Mouse (Mus musculus) CH12.LX (cell line): Measurements from ENCODE around the gene AC124502.3. TPM values are rescaled to one million over a fixed set of nuclear protein-coding genes. Genes with fewer than 3 reads are reported as not detected.
A peak's percentile ranks its signal among the peaks of the same experiment; 100 is the strongest.
"Not testable (repeated sequence)": the region's sequence is repeated elsewhere in the genome, so short reads cannot be mapped to it uniquely, and the experiment has no call there.

ENCODE experiments used
- DNase-seq: peaks from one replicate; pipeline ENCODE4 v3.0.0-alpha.2; 2013; ENCODE audit errors: extremely low read depth
- H3K27ac ChIP-seq: 2 replicates; pipeline ENCODE4 v1.5.1; 2012; ENCODE audit warnings: low read depth, mild to moderate bottlenecking, control low read depth, moderate library complexity; ENCODE audit not compliant: insufficient read depth
- H3K27me3 ChIP-seq: replicated peaks from 2 replicates; pipeline ENCODE3; 2012; ENCODE audit warnings: inconsistent platforms
- H3K36me3 ChIP-seq, 2 experiments: replicated peaks in 1 of 2; 2 replicates each; pipeline versions ENCODE3 to v1.6.1; 2012; ENCODE audit warnings: inconsistent platforms in 1 of 2, low read length in 1 of 2, mild to moderate bottlenecking in 1 of 2, mixed read lengths in 1 of 2, moderate library complexity in 1 of 2; ENCODE audit not compliant: control insufficient read depth in 1 of 2, insufficient read depth in 1 of 2
- H3K4me1 ChIP-seq, 2 experiments: 2 replicates each; pipeline ENCODE4 v1.6.1; 2012; ENCODE audit warnings: inconsistent platforms in 1 of 2, moderate library complexity in 1 of 2; ENCODE audit not compliant: insufficient read depth in 2 of 2, control insufficient read depth in 1 of 2
- H3K4me2 ChIP-seq: 2 replicates; pipeline ENCODE4 v1.6.1; 2012; ENCODE audit warnings: low read depth, mild to moderate bottlenecking, control low read depth; ENCODE audit not compliant: poor library complexity, insufficient read depth, severe bottlenecking
- H3K4me3 ChIP-seq, 3 experiments: fragments of 150-350 bp in 1 of 3; sonication (generic) in 1 of 3; replicated peaks in 1 of 3; 2 replicates each; pipeline versions ENCODE3 to v1.5.1; 2011 to 2012; ENCODE audit warnings: low read depth in 2 of 3, low read length in 2 of 3, mild to moderate bottlenecking in 2 of 3, moderate library complexity in 2 of 3, control low read depth in 1 of 3, improper control_type of control experiment in 1 of 3, inconsistent platforms in 1 of 3, mixed read lengths in 1 of 3; ENCODE audit not compliant: poor library complexity in 1 of 3
- H3K79me2 ChIP-seq: replicated peaks from 2 replicates; pipeline ENCODE4 v1.6.1; 2012; ENCODE audit warnings: mild to moderate bottlenecking, moderate library complexity; ENCODE audit not compliant: control insufficient read depth, poor library complexity, insufficient read depth, severe bottlenecking; ENCODE audit errors: extremely low read depth
- H3K9ac ChIP-seq: 2 replicates; pipeline ENCODE4 v1.6.1; 2012; ENCODE audit warnings: low read depth, mild to moderate bottlenecking, control low read depth, moderate library complexity; ENCODE audit not compliant: insufficient read depth
- H3K9me3 ChIP-seq: replicated peaks from 2 replicates; pipeline ENCODE3; 2012; ENCODE audit warnings: low read length, inconsistent platforms, mixed read lengths
- CHD1 ChIP-seq: IDR thresholded peaks from 2 replicates; pipeline ENCODE4 v1.6.1; 2012; ENCODE audit warnings: low read depth, low read length, improper control_type of control experiment, inconsistent platforms
- CTCF ChIP-seq, 2 experiments: IDR thresholded peaks in 1 of 2; conservative IDR thresholded peaks in 1 of 2; 2 replicates each; pipeline ENCODE4 v1.5.1; 2011 to 2012; ENCODE audit warnings: low read depth in 2 of 2, low read length in 2 of 2, improper control_type of control experiment in 1 of 2, inconsistent platforms in 1 of 2, mild to moderate bottlenecking in 1 of 2, moderate library complexity in 1 of 2
- EP300 ChIP-seq: IDR thresholded peaks from 2 replicates; pipeline ENCODE4 v1.6.1; 2011; ENCODE audit warnings: low read length, improper control_type of control experiment
- KAT2A ChIP-seq: IDR thresholded peaks from 2 replicates; pipeline ENCODE4 v1.6.1; 2012; ENCODE audit warnings: low read length, improper control_type of control experiment, inconsistent platforms; ENCODE audit not compliant: insufficient replicate concordance
- MAX ChIP-seq: IDR thresholded peaks from 2 replicates; pipeline ENCODE4 v1.6.1; 2011; ENCODE audit warnings: low read length, improper control_type of control experiment
- MAZ ChIP-seq: IDR thresholded peaks from 2 replicates; pipeline ENCODE4 v1.6.1; 2012; ENCODE audit warnings: low read depth, mild to moderate bottlenecking, inconsistent platforms, low read length, improper control_type of control experiment, moderate library complexity
- MYC ChIP-seq: IDR thresholded peaks from 2 replicates; pipeline ENCODE4 v1.6.1; 2011; ENCODE audit warnings: low read depth, mild to moderate bottlenecking, improper control_type of control experiment, low read length
- NELFE ChIP-seq: IDR thresholded peaks from 2 replicates; pipeline ENCODE4 v1.6.1; 2011; ENCODE audit warnings: low read depth, low read length, improper control_type of control experiment
- NRF1 ChIP-seq: IDR thresholded peaks from 2 replicates; pipeline ENCODE4 v1.6.1; 2014; ENCODE audit warnings: low read depth, mild to moderate bottlenecking, inconsistent platforms, low read length, improper control_type of control experiment, moderate library complexity
- POLR2A ChIP-seq: IDR thresholded peaks from 2 replicates; pipeline ENCODE4 v1.6.1; 2011; ENCODE audit warnings: low read depth, mild to moderate bottlenecking, improper control_type of control experiment, low read length
- RAD21 ChIP-seq: IDR thresholded peaks from 2 replicates; pipeline ENCODE4 v1.6.1; 2011; ENCODE audit warnings: low read depth, mild to moderate bottlenecking, low read length, improper control_type of control experiment, moderate library complexity
- RCOR1 ChIP-seq: conservative IDR thresholded peaks from 2 replicates; pipeline ENCODE4 v1.6.1; 2012; ENCODE audit warnings: low read depth, mild to moderate bottlenecking, inconsistent platforms, low read length, improper control_type of control experiment
- SIN3A ChIP-seq: IDR thresholded peaks from 2 replicates; pipeline ENCODE4 v1.6.1; 2012; ENCODE audit warnings: low read length, improper control_type of control experiment, inconsistent platforms
- SMC3 ChIP-seq: IDR thresholded peaks from 2 replicates; pipeline ENCODE4 v1.6.1; 2011; ENCODE audit warnings: low read depth, low read length, improper control_type of control experiment
- TCF12 ChIP-seq: IDR thresholded peaks from 2 replicates; pipeline ENCODE4 v1.6.1; 2014; ENCODE audit warnings: low read depth, mild to moderate bottlenecking, inconsistent platforms, low read length, improper control_type of control experiment
- UBTF ChIP-seq: IDR thresholded peaks from 2 replicates; pipeline ENCODE4 v1.6.1; 2012; ENCODE audit warnings: low read depth, mild to moderate bottlenecking, inconsistent platforms, low read length, improper control_type of control experiment, moderate library complexity
- USF1 ChIP-seq: IDR thresholded peaks from 2 replicates; pipeline ENCODE4 v1.6.1; 2014; ENCODE audit warnings: low read depth, mild to moderate bottlenecking, inconsistent platforms, low read length, improper control_type of control experiment
- ZC3H11A ChIP-seq: IDR thresholded peaks from 2 replicates; pipeline ENCODE4 v1.6.1; 2012; ENCODE audit warnings: low read depth, mild to moderate bottlenecking, inconsistent platforms, low read length, improper control_type of control experiment
- ZKSCAN1 ChIP-seq: IDR thresholded peaks from 2 replicates; pipeline ENCODE4 v1.6.1; 2012; ENCODE audit warnings: low read depth, inconsistent platforms, low read length, improper control_type of control experiment, borderline replicate concordance
- ZNF384 ChIP-seq: IDR thresholded peaks from 2 replicates; pipeline ENCODE4 v1.6.1; 2012; ENCODE audit warnings: low read depth, low read length, improper control_type of control experiment, inconsistent platforms
- dilution Hi-C: fragments of 300-500 bp; cut with MboI; formaldehyde crosslinking; loops from 2 replicates; pipeline ENCODE4 v1.14.3; 2020; ENCODE audit warnings: low sequenced_read_pairs; ENCODE audit not compliant: extremely low pct_unique_long_range_greater_than_20kb, extremely low pct_ligation_motif_present
- in situ Hi-C: fragments of 300-500 bp; cut with MboI; formaldehyde crosslinking; loops from 3 replicates; pipeline ENCODE4 v1.14.3; 2019; ENCODE audit warnings: low sequenced_read_pairs, low pct_ligation_motif_present, low pct_unique_long_range_greater_than_20kb, mixed read lengths
- polyA plus RNA-seq: library from polyadenylated mRNA; unstranded; fragments of >175 nt; gene quantifications from 2 replicates; pipeline ENCODE4 v1.2.1, GENCODE M21; 2012; ENCODE audit warnings: low read depth; ENCODE audit not compliant: insufficient read length
- total RNA-seq, 2 experiments: library from RNA; depleted of rRNA; stranded (reverse); fragments of 300-350 nt in 1 of 2; fragments of >200 nt in 1 of 2; gene quantifications; 2 replicates each; pipeline ENCODE4 v1.2.3; 2012 to 2014

The AC124502.3 gene
- total and polyA plus RNA-seq, 3 experiments = 0.15 to 2.1 (median 0.29) TPM

- DNase-seq = peak; percentile 67
- H3K27me3 ChIP-seq = peaks cover 86% of the 10 kb centered on the region
- H3K4me3 ChIP-seq = no peak overlapping the region
These were observed 36.9 kb upstream of the AC124502.3 start for GRCm38 (mm10) chr19:5001666-5002406.

GRCm38 (mm10) chr19:5003644-5004043 is 35.0 kb upstream of the AC124502.3 start:
- dilution Hi-C loops, in situ Hi-C loops, DNase-seq, H3K4me2 ChIP-seq, H3K79me2 ChIP-seq, H3K4me1 ChIP-seq, H3K4me3 ChIP-seq, H3K27ac ChIP-seq, H3K9ac ChIP-seq, H3K36me3 ChIP-seq: not testable (repeated sequence)
- H3K27me3 ChIP-seq = peaks cover 79% of the 10 kb centered on the region
- peak in 1 of 2 experiments; percentile 45; a peak in 2 of 4 replicates for TF ChIP-seq CTCF (conservative IDR thresholded peaks at IDR 0.05 in 1 of 2, IDR thresholded peaks at IDR 0.05 in 1 of 2; ENCODE audit: low read depth in 2 of 2, low read length in 2 of 2)
- peak; percentile 69 for TF ChIP-seq ZNF384
- peaks cover 15% of the 10 kb centered on the region for H3K9me3 ChIP-seq

More at GRCm38 (mm10) chr19:5001666-5002406, 36.9 kb upstream of the AC124502.3 start:
- H3K4me1 ChIP-seq = peaks cover 4 to 7% of the 10 kb centered on the region in 2 experiments; a peak in 3 of 4 replicates
- H3K36me3 ChIP-seq = no peaks in the 10 kb centered on the region
- TF ChIP-seq CTCF (conservative IDR thresholded peaks at IDR 0.05 in 1 of 2, IDR thresholded peaks at IDR 0.05 in 1 of 2; ENCODE audit: low read depth in 2 of 2, low read length in 2 of 2) (peak; percentile 70 to 99), NRF1 (0 out of 2 replicates have a peak, but pooled peaks have one; percentile 4), RCOR1 (no peak), MYC (no peak), USF1 (no peak), SMC3 (peak; percentile 95), ZC3H11A (peak; percentile 74), TCF12 (no peak; the same call in 1 of the 2 replicates), EP300 (no peak), MAZ (0 out of 2 replicates have a peak, but pooled peaks have one; percentile 50), RAD21 (peak; percentile 92), KAT2A (no peak), MAX (no peak), NELFE (peak; percentile 29; the same call in 1 of the 2 replicates), SIN3A (peak; percentile 26; the same call in 1 of the 2 replicates), ZKSCAN1 (no peak), CHD1 (no peak), POLR2A (no peak), UBTF (no peak)
- H3K9me3 ChIP-seq = peaks cover 9% of the 10 kb centered on the region
- no peak overlapping the region for H3K9ac ChIP-seq
- in situ Hi-C loops (no loop called here), dilution Hi-C loops (no loop called here)
- H3K79me2 ChIP-seq = no peaks in the 10 kb centered on the region
- no peak overlapping the region for H3K27ac ChIP-seq
- peak overlapping the region; percentile 48 for H3K4me2 ChIP-seq
